In the genomic region with DNA sequence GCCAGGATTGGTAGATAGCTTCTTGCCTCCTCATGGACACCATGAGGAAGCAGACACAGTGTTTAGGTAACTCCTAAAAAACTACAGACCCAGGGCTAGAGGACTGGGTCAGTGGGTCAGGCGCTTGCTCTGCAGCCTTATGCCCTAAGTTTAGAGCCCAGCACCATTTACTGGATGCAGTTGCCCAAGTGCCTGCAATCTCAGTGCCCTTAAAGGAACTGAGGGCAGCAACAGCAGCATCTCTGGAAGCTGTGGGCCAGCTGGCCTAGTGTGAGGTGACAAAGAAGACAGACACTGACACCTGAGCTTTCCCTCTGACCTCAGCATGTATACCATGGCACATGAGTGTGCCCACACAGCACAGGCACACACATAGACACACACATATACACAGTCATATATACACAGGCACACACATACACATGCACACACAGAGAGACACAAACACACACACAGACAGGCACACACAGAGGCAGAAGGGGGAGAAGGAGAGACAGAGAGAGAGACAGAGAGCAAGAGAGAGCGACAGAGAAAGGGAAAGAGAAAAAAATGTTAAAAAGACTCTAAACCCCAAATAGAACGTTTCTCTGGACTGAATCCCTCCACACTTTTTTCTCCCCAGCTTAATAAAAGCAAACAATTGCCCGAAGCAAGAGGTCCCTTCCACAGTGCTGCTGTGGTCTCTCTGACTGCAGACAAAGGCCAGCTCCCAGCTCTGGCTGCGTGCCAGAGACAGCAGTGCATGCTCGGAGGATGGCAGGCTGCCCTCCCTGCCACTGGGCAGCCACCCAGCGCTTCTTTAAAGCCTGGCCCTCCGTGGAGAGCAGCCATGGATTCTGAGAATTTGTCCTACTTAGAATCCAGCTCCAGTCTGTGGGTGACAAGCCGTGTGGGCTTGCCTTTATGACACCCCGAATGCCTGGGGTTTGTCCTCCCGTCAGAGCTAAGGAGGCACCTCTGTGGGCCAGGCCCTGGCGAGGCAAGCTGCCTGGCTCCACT, we compare ENCODE assay signal across 8 mouse cellular contexts.
DNase-seq lines count a peak whose midpoint lies in the region; ATAC-seq and TF ChIP-seq lines count a peak whose summit lies in the region.

No protein-coding gene starts in this region.

- no peak overlapping the region; the same call in 1 of the 2 replicates for H3K9ac ChIP-seq in hindbrain, postnatal 0 days (replicated peaks; ENCODE audit: low read length)
- no peak overlapping the region; the same call in 1 of the 2 replicates for H3K9ac ChIP-seq in neural tube, embryonic 14.5 days (replicated peaks; ENCODE audit: low read depth, low read length)

- peak overlapping the region; percentile 75 for H3K27ac ChIP-seq in hindbrain, postnatal 0 days
- H3K27ac ChIP-seq in neural tube, embryonic 14.5 days (ENCODE audit: low read depth, low read length) = peak overlapping the region; percentile 78

- no peaks in the 10 kb centered on the region for H3K9me3 ChIP-seq in hindbrain, postnatal 0 days (ENCODE audit: low read length)
- H3K9me3 ChIP-seq in neural tube, embryonic 14.5 days (ENCODE audit: control insufficient read depth, low read length) = no peaks in the 10 kb centered on the region

- 26% methylated on average over 12 of the region's 12 CpGs for WGBS in hindbrain, postnatal 0 days
- 34% methylated on average over 12 of the region's 12 CpGs for WGBS in neural tube, embryonic 14.5 days

- H3K4me1 ChIP-seq in hindbrain, postnatal 0 days (ENCODE audit: insufficient read depth, low read length) = peaks cover 8% of the 10 kb centered on the region
- H3K4me1 ChIP-seq in neural tube, embryonic 14.5 days (ENCODE audit: control insufficient read depth, insufficient read depth, low read length) = peaks cover 10% of the 10 kb centered on the region; the same call in 1 of the 2 replicates

- TF ChIP-seq CTCF in hindbrain, postnatal 0 days (IDR thresholded peaks at IDR 0.05; ENCODE audit: low read depth) = no peak

- ATAC-seq in hindbrain, postnatal 0 days = peak; percentile 96
- peak; percentile 91 for ATAC-seq in neural tube, embryonic 14.5 days (ENCODE audit: low read depth)

- DNase-seq in adrenal gland, postnatal 10 days = peak; percentile 92
- peak; percentile 85 to 90 for DNase-seq in cerebellum, postnatal 36 days
- DNase-seq in gastrocnemius, postnatal 14 days = peak; percentile 82
- peak; percentile 96 for DNase-seq in hindbrain, postnatal 0 days (ENCODE audit: low spot score)
- peak; percentile 75 to 79 for DNase-seq in left cerebral cortex, postnatal 14 days (ENCODE audit: low spot score in 2 of 2)
- no peak for DNase-seq in thymus, postnatal 36 days
- DNase-seq in embryo, embryonic 11 days = no peak

- no peak overlapping the region for H3K4me2 ChIP-seq in hindbrain, postnatal 0 days (ENCODE audit: low read depth, low read length)
- no peak overlapping the region for H3K4me2 ChIP-seq in neural tube, embryonic 14.5 days (ENCODE audit: low read depth, low read length)

- no peaks in the 10 kb centered on the region for H3K27me3 ChIP-seq in hindbrain, postnatal 0 days (ENCODE audit: insufficient read depth, low read length)
- no peaks in the 10 kb centered on the region for H3K27me3 ChIP-seq in neural tube, embryonic 14.5 days (ENCODE audit: control insufficient read depth, insufficient read depth, low read length)

- H3K4me3 ChIP-seq in hindbrain, postnatal 0 days (ENCODE audit: low read length) = no peak overlapping the region
- H3K4me3 ChIP-seq in neural tube, embryonic 14.5 days (ENCODE audit: low read depth, low read length) = no peak overlapping the region

- no peaks in the 10 kb centered on the region for H3K36me3 ChIP-seq in hindbrain, postnatal 0 days (ENCODE audit: insufficient read depth, low read length)
- H3K36me3 ChIP-seq in neural tube, embryonic 14.5 days (ENCODE audit: control insufficient read depth, insufficient read depth, low read length) = no peaks in the 10 kb centered on the region

- intact Hi-C loops in gastrocnemius, postnatal 14 days (cut with DNase I; ENCODE audit: low total_unique reads) = no loop called here
- intact Hi-C loops in left cerebral cortex, postnatal 14 days (cut with DNase I) = no loop called here

Comparison
In these comparisons a context has a peak if more than half of its experiments do, and no peak if none do; other contexts are left out.
1. DNase-seq: peak in adrenal gland, postnatal 10 days (single experiment), cerebellum, postnatal 36 days (2 of 2), gastrocnemius, postnatal 14 days (single experiment), hindbrain, postnatal 0 days (single experiment) and left cerebral cortex, postnatal 14 days (2 of 2); none in thymus, postnatal 36 days (0 of 2) and embryo, embryonic 11 days (single experiment).